Mouse (Mus musculus): ENCODE data around the gene Bdh1. TPM values are rescaled to one million over a fixed set of nuclear protein-coding genes. Genes with fewer than 3 reads are reported as not detected.

The Bdh1 gene
- polyA plus RNA-seq, 1 experiment from 2014 or later, result 327 TPM

- H3K4me3 ChIP-seq (ENCODE audit: low read depth, low read length), result no peak overlapping the region
Observed at GRCm38 (mm10) chr16:31499021-31499420, 76.9 kb downstream of the Bdh1 start.

GRCm38 (mm10) chr16:31499681-31500310, 77.7 kb downstream of the Bdh1 start:
- TF ChIP-seq CTCF (IDR thresholded peaks at IDR 0.05; ENCODE audit: low read depth), result no peak
- Histone ChIP-seq H3K36me3 (ENCODE audit: control insufficient read depth, insufficient read depth) (no peaks in the 10 kb centered on the region), H3K27ac (ENCODE audit: low read depth, low read length) (no peak overlapping the region), H3K27me3 (replicated peaks; ENCODE audit: control insufficient read depth, insufficient read depth, low read length) (no peaks in the 10 kb centered on the region), H3K9ac (ENCODE audit: low read depth, low read length) (no peak overlapping the region), H3K4me3 (ENCODE audit: low read depth, low read length) (no peak overlapping the region), H3K9me3 (ENCODE audit: control insufficient read depth) (no peaks in the 10 kb centered on the region), H3K4me1 (replicated peaks; ENCODE audit: control insufficient read depth, insufficient read depth, low read length) (no peaks in the 10 kb centered on the region), H3K4me2 (replicated peaks; ENCODE audit: low read depth) (no peak overlapping the region)
- no peak for ATAC-seq
- WGBS, result 80% methylated on average over 11 of the region's 11 CpGs

More at GRCm38 (mm10) chr16:31499021-31499420, 76.9 kb downstream of the Bdh1 start:
- Histone ChIP-seq H3K4me1 (replicated peaks; ENCODE audit: control insufficient read depth, insufficient read depth, low read length) (no peaks in the 10 kb centered on the region), H3K27ac (ENCODE audit: low read depth, low read length) (no peak overlapping the region), H3K9ac (ENCODE audit: low read depth, low read length) (no peak overlapping the region), H3K27me3 (replicated peaks; ENCODE audit: control insufficient read depth, insufficient read depth, low read length) (no peaks in the 10 kb centered on the region), H3K36me3 (ENCODE audit: control insufficient read depth, insufficient read depth) (no peaks in the 10 kb centered on the region), H3K9me3 (ENCODE audit: control insufficient read depth) (no peaks in the 10 kb centered on the region), H3K4me2 (replicated peaks; ENCODE audit: low read depth) (no peak overlapping the region)
- TF ChIP-seq CTCF (IDR thresholded peaks at IDR 0.05; ENCODE audit: low read depth), result no peak
- ATAC-seq, result no peak
- WGBS, result 92% methylated on average over 6 of the region's 6 CpGs

GRCm38 (mm10) chr16:31500532-31500931, 78.5 kb downstream of the Bdh1 start:
- H3K9me3 ChIP-seq (ENCODE audit: control insufficient read depth), result no peaks in the 10 kb centered on the region
- no peaks in the 10 kb centered on the region; the same call in 1 of the 2 replicates for H3K4me1 ChIP-seq (replicated peaks; ENCODE audit: control insufficient read depth, insufficient read depth, low read length)
- no peaks in the 10 kb centered on the region for H3K27me3 ChIP-seq (replicated peaks; ENCODE audit: control insufficient read depth, insufficient read depth, low read length)
- TF ChIP-seq CTCF (IDR thresholded peaks at IDR 0.05; ENCODE audit: low read depth), result no peak
- no peaks in the 10 kb centered on the region for H3K36me3 ChIP-seq (ENCODE audit: control insufficient read depth, insufficient read depth)
- 70% methylated on average over 3 of the region's 3 CpGs for WGBS
- H3K4me2 ChIP-seq (replicated peaks; ENCODE audit: low read depth), result no peak overlapping the region
- ATAC-seq, result no peak
- no peak overlapping the region for H3K27ac ChIP-seq (ENCODE audit: low read depth, low read length)
- H3K4me3 ChIP-seq (ENCODE audit: low read depth, low read length), result no peak overlapping the region
- H3K9ac ChIP-seq (ENCODE audit: low read depth, low read length), result no peak overlapping the region

GRCm38 (mm10) chr16:31500969-31501750, 79.1 kb downstream of the Bdh1 start:
- ATAC-seq, result no peak
- no peaks in the 10 kb centered on the region for H3K36me3 ChIP-seq (ENCODE audit: control insufficient read depth, insufficient read depth)
- no peak for TF ChIP-seq CTCF (IDR thresholded peaks at IDR 0.05; ENCODE audit: low read depth)
- H3K27me3 ChIP-seq (replicated peaks; ENCODE audit: control insufficient read depth, insufficient read depth, low read length), result no peaks in the 10 kb centered on the region
- no peaks in the 10 kb centered on the region for H3K9me3 ChIP-seq (ENCODE audit: control insufficient read depth)
- 71% methylated on average over 14 of the region's 14 CpGs for WGBS
- H3K4me1 ChIP-seq (replicated peaks; ENCODE audit: control insufficient read depth, insufficient read depth, low read length), result no peaks in the 10 kb centered on the region; the same call in 1 of the 2 replicates
- no peak overlapping the region for H3K4me3 ChIP-seq (ENCODE audit: low read depth, low read length)
- H3K4me2 ChIP-seq (replicated peaks; ENCODE audit: low read depth), result no peak overlapping the region
- no peak overlapping the region for H3K27ac ChIP-seq (ENCODE audit: low read depth, low read length)
- H3K9ac ChIP-seq (ENCODE audit: low read depth, low read length), result no peak overlapping the region

GRCm38 (mm10) chr16:31501751-31502365, 79.8 kb downstream of the Bdh1 start:
- no peak for TF ChIP-seq CTCF (IDR thresholded peaks at IDR 0.05; ENCODE audit: low read depth)
- Histone ChIP-seq H3K27ac (ENCODE audit: low read depth, low read length) (no peak overlapping the region), H3K27me3 (replicated peaks; ENCODE audit: control insufficient read depth, insufficient read depth, low read length) (no peaks in the 10 kb centered on the region), H3K4me2 (replicated peaks; ENCODE audit: low read depth) (no peak overlapping the region), H3K4me3 (ENCODE audit: low read depth, low read length) (no peak overlapping the region), H3K9ac (ENCODE audit: low read depth, low read length) (no peak overlapping the region), H3K4me1 (replicated peaks; ENCODE audit: control insufficient read depth, insufficient read depth, low read length) (no peaks in the 10 kb centered on the region; the same call in 1 of the 2 replicates), H3K9me3 (ENCODE audit: control insufficient read depth) (no peaks in the 10 kb centered on the region), H3K36me3 (ENCODE audit: control insufficient read depth, insufficient read depth) (no peaks in the 10 kb centered on the region)
- no peak for ATAC-seq
- WGBS, result 77% methylated on average over 14 of the region's 14 CpGs

Data from intestine, postnatal 0 days (tissue).